Mouse (Mus musculus): ENCODE results near the gene Caskin1.
A peak's percentile ranks its signal among the peaks of the same experiment; 100 is the strongest.

Gene Caskin1

DNA sequence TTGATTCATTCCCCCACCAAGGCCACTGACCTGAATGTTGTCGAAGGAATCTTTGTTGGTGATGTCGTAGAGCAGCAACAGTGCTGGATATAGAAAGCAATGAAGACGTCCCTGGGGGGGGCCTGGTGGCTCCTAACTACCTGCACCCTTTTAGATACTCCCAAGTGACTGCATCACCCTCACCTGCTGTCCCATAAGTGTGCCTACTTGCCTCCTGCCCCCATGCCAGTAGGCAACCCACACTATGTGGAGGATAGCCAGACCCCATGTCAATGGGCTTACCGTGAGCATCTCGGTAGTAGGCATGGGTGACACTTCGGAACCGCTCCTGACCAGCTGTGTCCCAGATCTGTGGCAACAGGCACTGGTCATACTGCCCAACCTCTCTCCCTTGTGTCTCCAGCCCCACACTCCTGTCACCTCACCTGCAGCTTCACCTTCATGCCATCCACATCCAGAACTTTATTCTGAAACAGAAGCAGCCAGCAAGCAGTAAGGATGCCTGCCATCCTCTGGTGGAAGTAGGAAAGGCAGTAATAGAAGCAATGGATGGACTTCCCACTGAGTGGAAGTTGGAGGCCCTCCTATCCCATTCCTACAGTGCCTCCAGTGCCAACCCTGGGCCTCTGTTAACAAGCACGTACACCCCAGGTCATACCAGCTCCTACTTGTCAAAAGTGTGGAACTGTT lies 42.1 kb downstream of the Caskin1 start:
- DNase-seq (ENCODE audit: extremely low read depth, low read depth, low spot score), result no peak

DNA sequence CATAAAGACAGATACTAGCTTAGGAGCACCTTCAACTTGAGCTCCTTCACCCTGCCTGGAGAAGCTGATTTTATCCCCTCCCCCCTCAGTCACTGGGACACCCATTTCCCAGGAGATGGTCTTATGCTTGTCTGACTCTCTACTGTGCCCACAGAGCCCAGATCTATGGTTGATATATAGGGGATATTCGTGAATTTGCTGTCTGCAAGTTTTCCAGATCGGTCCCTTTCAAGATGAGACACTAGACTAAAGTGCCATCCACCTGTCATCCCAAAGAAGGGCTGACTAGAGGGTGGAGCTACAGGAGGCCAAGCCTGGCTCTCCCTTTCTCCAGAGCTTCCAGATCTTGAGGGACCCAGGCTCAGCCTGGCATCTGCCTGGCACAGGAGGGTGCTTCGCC lies 42.7 kb downstream of the Caskin1 start:
- no peak for DNase-seq (ENCODE audit: extremely low read depth, low read depth, low spot score)

DNA sequence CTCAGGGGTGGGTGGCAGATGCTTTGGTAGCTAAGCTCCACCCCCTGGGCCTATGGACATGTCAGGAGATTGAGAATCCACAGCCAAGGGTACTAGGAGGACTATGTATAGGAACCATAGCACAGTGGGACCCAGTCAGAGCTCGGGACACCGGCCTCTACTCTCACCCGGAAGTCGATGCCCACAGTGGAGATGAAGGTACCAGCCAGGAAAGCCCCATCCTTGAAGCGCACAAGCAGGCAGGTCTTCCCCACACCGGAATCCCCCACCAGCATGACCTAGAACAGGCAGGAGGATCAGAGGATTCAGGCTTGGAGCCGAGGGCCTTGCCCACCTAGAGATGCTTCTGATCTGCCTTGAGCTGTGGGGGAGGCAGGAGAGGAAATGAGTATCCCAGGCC lies 43.6 kb downstream of the Caskin1 start:
- no peak for DNase-seq (ENCODE audit: extremely low read depth, low read depth, low spot score)

DNA sequence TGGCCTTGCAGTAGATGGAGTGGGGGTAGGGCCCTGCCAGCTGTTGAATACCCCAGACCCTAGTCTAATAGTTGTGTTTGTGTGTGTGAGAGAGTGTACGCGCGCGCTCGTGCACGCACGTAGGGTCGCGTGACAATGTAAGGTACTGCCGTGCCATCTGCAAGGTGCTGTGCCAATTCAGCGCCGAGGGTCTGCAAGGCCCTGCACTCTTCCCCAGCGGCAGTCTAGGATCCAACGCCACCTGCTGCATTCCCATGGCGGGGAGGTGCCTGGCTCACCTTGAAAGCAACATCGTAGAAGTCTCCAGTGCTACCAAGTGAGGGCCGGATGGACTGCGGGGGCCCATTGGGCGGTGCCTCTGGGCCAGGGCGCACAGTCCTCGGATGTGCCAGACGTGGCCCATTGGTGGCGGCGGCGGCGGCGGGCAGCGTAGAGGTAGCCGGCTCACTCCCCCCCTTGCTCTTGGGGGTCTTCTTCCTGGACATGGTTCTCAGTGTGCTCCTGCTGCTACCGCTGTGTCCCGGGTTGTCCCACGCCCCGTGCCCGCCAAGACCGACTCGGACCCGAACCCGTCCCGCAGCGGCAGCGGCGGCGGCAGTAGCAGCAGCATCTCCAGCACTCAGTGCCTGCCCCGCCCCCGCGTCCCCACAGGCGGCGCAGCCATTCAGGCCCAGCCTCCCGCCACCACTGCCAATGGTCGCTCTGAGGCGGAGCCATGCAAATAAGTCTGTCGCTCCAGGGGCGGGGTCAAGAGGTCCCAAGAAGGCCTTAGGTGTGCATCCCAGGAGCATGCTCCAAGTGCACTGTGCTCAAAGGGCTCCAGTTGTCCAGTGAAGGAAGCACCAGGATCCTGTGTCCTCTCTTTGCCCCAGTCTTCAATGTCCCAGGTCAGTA lies 44.9 kb downstream of the Caskin1 start:
- DNase-seq (ENCODE audit: extremely low read depth, low read depth, low spot score), result peak; percentile 31

DNA sequence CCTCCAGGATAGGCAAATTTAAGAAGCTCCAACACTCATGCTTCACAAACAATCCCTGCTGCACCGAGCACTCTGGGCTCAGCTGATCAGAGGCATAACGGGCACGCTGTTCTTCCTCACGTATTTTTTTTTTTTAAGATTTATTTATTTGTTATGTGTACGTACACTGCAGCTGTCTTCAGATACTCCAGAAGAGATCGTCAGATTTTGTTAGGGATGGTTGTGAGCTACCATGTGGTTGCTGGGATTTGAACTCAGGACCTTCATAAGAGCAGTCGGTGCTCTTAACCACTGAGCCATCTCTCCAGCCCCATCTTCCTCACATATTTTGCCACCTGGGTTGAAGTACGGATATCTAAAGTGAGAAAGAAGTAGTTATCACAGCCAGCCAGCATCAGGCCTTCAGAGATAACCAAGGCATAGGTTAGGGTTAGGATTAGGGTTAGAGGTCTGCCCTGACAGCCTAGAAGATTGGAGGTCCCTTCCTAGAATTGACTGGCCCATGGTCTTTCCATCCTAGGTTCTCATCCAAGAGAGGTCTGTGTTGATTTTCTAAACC lies 45.8 kb downstream of the Caskin1 start, which contains the start of gene Rab26:
Gene Rab26, minus strand, starts transcription at position 51 of the 559 bp plus-strand sequence.
- DNase-seq (ENCODE audit: extremely low read depth, low read depth, low spot score), result no peak

DNA sequence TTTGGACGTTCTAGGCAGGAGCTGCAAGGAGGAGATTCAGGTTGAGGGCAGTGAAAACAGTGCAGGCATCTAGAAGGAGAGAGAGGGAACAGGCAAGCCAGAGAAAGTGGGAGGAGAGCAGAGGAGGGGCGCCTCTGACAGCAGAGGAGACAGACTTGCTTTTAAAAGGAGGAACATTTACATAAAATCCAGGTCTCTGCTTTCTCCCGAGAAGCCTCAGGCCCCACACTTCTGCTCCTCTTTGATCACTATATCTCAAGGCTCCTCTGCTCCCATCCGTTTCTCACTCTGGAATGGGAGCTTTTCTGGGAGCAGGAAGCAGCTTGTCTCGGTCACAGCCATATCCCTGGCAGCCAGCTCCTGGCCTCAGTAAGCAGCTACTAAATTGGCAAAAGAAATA lies 46.9 kb downstream of the Caskin1 start:
- DNase-seq (ENCODE audit: extremely low read depth, low read depth, low spot score), result no peak

DNA sequence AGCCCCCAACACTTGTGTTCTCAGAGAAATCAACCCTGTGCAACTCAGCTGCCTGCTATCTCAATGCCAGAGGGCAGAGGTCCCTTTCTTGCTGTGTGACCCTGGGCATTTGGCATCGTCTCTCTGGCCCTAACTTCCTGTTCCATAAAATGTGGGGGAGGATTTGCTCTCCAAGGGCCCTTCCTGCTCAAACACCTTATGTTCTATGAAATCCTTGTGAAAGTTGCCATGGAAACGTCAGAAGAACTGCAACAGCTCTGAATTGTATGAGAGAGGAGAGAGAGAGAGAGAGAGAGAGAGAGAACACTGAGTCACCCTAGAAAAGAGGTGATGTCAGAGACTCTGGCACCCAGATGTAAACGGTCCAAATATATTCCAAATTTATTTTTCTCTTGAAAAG lies 49.1 kb downstream of the Caskin1 start:
- no peak for DNase-seq (ENCODE audit: extremely low read depth, low read depth, low spot score)

DNA sequence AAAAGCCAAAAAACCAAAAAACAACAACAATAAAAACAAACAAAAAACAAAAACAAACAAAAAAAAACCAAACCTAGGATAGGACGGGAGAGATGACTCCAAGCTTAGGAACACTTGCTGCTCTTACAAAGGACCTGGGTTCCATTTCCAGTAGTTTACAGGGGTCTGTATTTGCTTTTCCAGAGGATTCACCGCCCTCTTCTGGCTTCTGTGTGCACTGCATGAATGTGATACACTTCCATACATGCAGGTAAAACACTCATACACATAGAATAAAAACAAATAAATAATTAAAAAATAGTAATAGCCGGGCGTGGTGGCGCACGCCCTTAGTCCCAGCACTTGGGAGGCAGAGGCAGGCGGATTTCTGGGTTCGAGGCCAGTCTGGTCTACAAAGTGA lies 50.5 kb downstream of the Caskin1 start:
- DNase-seq (ENCODE audit: extremely low read depth, low read depth, low spot score), result no peak

DNA sequence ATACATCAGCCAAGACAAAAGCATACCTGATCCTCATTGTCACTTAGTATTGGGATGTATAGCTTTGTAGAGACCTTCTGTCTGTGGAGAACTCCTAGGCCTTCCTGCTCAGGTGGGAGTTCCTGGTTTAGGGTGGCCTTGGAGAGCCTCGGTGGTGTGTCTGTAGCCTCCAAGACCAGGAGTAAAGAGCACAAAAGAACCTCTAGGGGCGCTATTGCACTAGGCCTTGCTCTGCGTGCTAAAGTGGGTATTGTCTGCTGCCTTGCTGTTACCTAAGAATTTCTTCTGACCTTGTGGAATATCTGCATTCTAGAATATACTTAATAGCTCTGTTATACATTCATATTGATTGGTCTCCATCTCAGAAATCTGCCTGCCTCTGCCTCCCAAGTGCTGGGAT lies 52.0 kb downstream of the Caskin1 start:
- DNase-seq (ENCODE audit: extremely low read depth, low read depth, low spot score), result no peak

DNA sequence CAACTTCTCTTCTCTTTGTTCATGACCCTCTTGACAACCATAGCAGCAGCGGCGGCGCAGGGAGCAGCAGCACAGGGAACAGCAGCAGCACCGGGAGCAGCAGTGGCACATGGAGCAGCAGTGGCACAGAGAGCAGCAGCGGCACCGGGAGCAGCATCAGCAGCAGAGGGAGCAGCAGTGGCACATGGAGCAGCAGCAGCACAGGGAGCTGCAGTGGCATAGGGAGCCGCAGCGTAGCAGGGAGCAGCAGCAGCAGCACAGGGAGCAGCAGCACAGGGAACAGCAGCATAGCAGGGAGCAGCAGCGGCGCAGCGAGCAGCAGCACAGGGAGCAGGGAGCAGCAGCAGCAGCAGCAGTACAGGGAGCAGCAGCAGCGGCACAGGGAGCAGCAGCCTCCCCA lies 56.2 kb downstream of the Caskin1 start:
- no peak for DNase-seq (ENCODE audit: extremely low read depth, low read depth, low spot score)

DNA sequence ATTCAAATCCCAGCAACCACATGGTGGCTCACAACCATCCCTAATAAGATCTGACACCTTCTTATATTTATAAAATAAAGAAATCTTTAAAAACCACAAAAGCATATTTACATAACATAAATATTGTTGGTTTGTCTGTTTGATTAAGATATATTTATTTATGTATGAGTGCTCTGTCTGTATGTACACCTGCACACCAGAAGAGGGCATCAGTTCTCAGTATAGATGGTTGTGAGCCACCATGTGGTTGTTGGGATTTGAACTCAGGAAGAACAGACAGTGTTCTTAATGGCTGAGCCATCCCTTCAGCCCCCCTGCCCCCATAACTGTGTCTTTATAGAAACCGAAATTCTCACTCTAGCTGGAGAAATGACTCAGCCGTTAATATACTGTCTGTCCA lies 56.8 kb downstream of the Caskin1 start:
- no peak for DNase-seq (ENCODE audit: extremely low read depth, low read depth, low spot score)

DNA sequence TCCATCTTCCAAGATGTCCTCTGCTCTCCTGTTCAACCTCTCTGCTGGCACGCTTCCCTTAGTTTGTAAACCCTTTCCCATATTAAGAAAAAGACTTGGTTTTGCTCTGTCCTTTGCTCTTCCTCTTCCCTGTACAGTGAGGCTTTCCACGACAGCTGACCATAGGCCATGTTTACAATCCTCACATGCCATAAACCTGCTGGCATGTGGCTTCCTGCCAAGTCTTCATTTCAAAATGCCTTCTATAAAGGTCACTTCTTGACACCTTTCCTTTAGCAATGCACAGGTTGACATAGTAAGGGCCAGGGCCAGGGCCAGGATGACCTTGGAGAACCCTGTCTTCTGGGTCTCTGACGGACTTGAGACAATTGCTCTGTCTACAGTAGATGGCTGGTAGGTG lies 57.8 kb downstream of the Caskin1 start:
- no peak for DNase-seq (ENCODE audit: extremely low read depth, low read depth, low spot score)

DNA sequence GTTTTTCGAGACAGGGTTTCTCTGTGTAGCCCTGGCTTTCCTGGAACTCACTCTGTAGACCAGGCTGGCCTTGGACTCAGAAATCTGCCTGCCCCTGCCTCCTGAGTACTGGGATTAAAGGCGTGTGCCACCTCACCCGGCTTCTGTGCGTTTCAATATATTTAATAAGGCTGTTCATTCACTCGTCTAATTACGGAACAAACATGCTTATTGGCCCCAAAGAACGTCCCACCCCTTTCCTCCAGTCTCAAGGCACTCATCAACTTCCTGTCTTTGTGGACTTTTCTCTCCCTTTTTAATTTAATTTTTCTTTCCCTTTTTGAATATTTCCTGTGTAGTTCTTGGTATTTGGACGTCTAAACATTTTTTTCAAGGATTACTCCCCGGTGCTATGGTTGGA lies 60.0 kb downstream of the Caskin1 start:
- no peak for DNase-seq (ENCODE audit: extremely low read depth, low read depth, low spot score)

DNA sequence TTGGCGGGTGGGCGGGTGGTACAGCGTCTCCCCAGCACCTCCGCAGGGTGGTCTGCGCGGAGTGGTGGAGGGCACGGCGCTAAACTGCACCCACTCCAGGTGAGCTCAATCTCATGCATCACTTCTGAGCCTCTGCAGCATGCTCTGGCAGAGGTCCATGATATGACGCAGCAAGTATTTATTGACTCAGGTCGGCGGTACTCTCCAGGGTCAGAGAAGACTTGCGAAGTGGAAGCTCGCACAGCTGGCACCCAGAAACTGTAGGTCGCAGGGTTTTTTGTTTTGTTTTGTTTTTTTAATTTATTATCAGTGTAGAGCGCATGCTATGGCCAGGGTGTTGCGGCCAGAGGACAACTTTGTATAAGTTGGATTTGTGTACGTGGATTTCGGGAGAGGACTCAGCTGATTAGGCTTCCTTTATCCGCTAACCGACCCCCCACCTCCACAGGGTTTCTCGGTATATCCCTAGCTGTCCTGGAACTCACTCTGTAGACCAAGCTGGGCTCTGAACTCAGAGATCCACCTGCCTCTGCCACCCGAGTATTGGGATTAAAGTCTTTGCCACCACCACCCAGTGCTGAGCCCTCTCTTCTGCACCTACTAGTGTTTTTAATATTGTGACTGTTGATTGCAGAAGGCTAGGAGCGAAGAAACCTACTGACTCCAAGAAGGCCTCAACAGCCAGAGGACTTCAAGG lies 60.7 kb downstream of the Caskin1 start:
- no peak for DNase-seq (ENCODE audit: extremely low read depth, low read depth, low spot score)

DNA sequence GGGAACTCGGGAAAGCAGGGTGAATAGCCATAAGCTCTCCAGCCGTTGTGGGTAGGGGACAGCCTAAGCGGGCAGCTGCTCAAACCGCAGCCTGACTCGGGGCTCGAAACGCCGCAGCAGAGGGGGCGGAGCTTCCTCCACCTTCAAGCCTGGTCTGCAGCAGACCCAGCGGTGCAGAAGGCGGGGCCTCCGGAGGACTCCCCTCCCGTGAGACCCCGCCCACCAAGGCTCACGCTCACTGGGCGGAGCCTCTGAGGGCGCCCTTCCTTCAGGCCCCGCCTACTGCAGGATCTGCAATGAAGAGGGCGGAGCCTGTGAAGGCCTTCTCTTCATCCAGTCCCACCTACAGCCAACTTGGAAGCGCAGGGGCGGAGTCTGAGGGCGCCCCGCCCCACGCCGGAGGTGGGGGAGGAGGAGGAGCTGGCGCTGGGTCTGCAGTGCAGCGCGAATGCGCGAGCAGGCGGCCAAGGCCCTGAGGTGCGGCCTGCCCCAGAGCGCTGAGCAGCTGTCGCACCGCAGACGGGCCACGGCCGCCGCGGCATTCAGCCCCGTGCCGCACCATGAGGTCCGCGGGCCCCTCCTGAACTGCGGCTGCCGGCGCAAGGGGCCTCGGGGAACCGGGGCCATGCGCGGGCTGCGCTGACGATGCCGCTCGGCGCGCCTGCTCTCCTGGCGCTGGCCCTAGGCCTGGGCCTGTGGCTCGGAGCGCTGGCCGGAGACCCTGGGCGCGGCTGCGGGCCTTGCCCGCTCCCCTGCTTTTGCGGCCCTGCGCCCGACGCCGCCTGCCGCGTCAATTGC lies 61.4 kb downstream of the Caskin1 start, which contains the start of gene Pkd1:
Gene Pkd1, plus strand, starts transcription at position 217 of the 798 bp plus-strand sequence.
- peak; percentile 92 for DNase-seq (ENCODE audit: extremely low read depth, low read depth, low spot score)

DNA sequence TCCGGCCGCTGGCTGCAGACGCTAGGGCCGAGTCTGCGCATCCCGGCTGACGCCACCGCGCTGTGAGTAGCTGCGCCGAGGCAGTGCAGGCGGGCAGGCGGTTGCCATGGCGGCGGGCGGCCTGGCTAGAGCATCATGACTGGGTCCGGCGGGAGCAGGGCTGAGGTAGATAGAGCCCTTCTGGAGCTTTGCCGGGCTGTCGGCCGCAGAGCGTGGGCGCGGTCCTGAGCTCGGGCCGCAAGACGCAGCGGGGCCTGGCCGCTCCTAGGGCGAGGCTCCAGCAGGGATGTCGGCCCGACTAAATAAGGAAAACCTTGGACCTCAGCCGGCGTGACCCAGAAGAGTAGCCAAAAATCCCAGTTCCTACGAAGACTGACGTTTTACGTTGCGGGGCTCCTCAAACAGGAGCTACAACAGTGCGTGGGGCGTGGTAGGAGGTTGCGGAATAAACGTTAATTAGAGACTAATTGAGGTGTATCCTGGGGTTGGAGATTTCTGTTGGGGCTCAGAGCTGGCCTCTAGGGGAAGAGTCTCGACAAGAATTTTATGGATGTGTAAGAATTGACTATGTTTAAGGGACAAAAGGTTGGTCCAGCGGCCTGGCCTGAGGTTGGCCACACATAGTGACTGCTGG lies 62.1 kb downstream of the Caskin1 start:
- DNase-seq (ENCODE audit: extremely low read depth, low read depth, low spot score), result no peak

DNA sequence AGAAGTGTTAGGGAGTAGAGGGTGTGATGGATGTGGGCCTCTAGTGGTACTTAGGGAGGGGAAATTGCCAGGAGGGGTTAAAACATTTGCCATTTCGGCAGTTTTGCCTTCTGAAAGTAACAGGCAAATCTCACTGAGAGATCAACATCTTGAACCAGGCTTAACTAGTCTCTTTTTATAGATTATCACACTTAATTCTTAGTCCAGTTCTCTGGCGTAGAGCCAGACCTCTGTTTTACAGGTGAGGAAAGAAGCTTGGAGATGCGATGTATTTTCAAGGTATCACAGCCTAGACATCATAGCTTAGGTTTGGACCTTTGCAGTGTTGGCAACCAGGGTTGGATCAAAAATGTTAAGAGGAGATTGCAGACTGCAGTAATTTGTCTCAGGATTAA lies 62.6 kb downstream of the Caskin1 start:
- no peak for DNase-seq (ENCODE audit: extremely low read depth, low read depth, low spot score)

DNA sequence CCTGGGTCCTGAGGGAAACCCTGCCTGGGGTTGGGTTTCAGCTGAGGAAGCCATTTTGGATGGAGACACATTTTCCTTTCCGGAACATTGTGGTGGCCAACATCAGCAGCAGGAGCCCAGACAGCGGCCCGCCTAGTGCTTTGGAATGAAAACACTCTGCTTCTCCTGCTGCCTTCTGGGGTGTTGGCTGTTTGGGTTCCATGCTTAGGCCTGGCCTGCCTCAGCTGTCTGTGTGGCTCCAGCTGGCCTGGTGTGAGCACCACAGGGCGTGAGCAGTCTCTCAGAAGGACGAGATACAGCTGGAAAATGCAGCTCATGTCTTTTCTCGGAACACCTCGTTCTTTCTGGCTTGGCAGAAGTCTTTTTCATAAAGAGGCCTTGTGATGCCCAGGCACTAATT lies 68.7 kb downstream of the Caskin1 start:
- DNase-seq (ENCODE audit: extremely low read depth, low read depth, low spot score), result no peak

Data from fat pad, adult 2 months (tissue).